Mouse (Mus musculus): ENCODE measurements at regions not wholly inside any gene's neighbourhood (a gene's known extent, or its start where the extent isn't known, plus 50 kb on each side); places are given as distances from the start of the nearest gene placed in this dataset.

- H3K4me2 ChIP-seq, result no peak overlapping the region
Observed at GRCm38 (mm10) chr19:23044510-23045464, 96.2 kb upstream of the Klf9 start.

GRCm38 (mm10) chr19:23051456-23051855 is 89.6 kb upstream of the Klf9 start:
- H3K27ac ChIP-seq, result no peak overlapping the region
- WGBS, result 89% methylated on average over 4 of the region's 4 CpGs
- H3K9me3 ChIP-seq, result no peaks in the 10 kb centered on the region
- H3K4me1 ChIP-seq (replicated peaks), result no peaks in the 10 kb centered on the region
- ATAC-seq (ENCODE audit: insufficient number of reproducible peaks, insufficient read depth, low FRiP score, low TSS enrichment, low read depth), result no peak
- no peak overlapping the region for H3K4me2 ChIP-seq
- no peak overlapping the region for H3K9ac ChIP-seq (replicated peaks)
- no peak overlapping the region for H3K4me3 ChIP-seq (replicated peaks)
- no peaks in the 10 kb centered on the region for H3K36me3 ChIP-seq
- H3K27me3 ChIP-seq, result no peaks in the 10 kb centered on the region

More at GRCm38 (mm10) chr19:23044510-23045464, 96.2 kb upstream of the Klf9 start:
- peaks cover 3% of the 10 kb centered on the region; the same call in 1 of the 2 replicates for H3K27me3 ChIP-seq
- no peak overlapping the region for H3K27ac ChIP-seq
- ATAC-seq (ENCODE audit: insufficient number of reproducible peaks, insufficient read depth, low FRiP score, low TSS enrichment, low read depth), result no peak
- H3K36me3 ChIP-seq, result no peaks in the 10 kb centered on the region
- no peaks in the 10 kb centered on the region for H3K4me1 ChIP-seq (replicated peaks)
- WGBS, result 69% methylated on average over 16 of the region's 16 CpGs
- no peak overlapping the region for H3K4me3 ChIP-seq (replicated peaks)
- H3K9ac ChIP-seq (replicated peaks), result no peak overlapping the region
- no peaks in the 10 kb centered on the region for H3K9me3 ChIP-seq

- no peak overlapping the region for H3K9ac ChIP-seq (replicated peaks)
- H3K27me3 ChIP-seq, result no peaks in the 10 kb centered on the region
- no peak overlapping the region for H3K4me3 ChIP-seq (replicated peaks)
- H3K36me3 ChIP-seq, result no peaks in the 10 kb centered on the region
- no peak overlapping the region for H3K4me2 ChIP-seq
- no peak for ATAC-seq (ENCODE audit: insufficient number of reproducible peaks, insufficient read depth, low FRiP score, low TSS enrichment, low read depth)
- 80% methylated on average over 4 of the region's 4 CpGs for WGBS
- H3K4me1 ChIP-seq (replicated peaks), result peaks cover 14% of the 10 kb centered on the region
- no peak overlapping the region for H3K27ac ChIP-seq
- H3K9me3 ChIP-seq, result no peaks in the 10 kb centered on the region
Observed at GRCm38 (mm10) chr19:23054440-23054839, 86.6 kb upstream of the Klf9 start.

GRCm38 (mm10) chr19:23055916-23056805 is 84.9 kb upstream of the Klf9 start:
- WGBS, result 84% methylated on average over 5 of the region's 5 CpGs
- ATAC-seq (ENCODE audit: insufficient number of reproducible peaks, insufficient read depth, low FRiP score, low TSS enrichment, low read depth), result no peak
- H3K9ac ChIP-seq (replicated peaks), result no peak overlapping the region
- H3K4me3 ChIP-seq (replicated peaks), result 0 out of 2 replicates have a peak overlapping the region, but pooled peaks have one; percentile 37
- no peaks in the 10 kb centered on the region for H3K36me3 ChIP-seq
- H3K4me2 ChIP-seq, result peak overlapping the region; percentile 67
- H3K9me3 ChIP-seq, result no peaks in the 10 kb centered on the region
- no peaks in the 10 kb centered on the region for H3K27me3 ChIP-seq
- H3K27ac ChIP-seq, result no peak overlapping the region
- peaks cover 14% of the 10 kb centered on the region for H3K4me1 ChIP-seq (replicated peaks)

- Histone ChIP-seq H3K4me3 (replicated peaks) (peak overlapping the region; percentile 37), H3K4me1 (replicated peaks) (peaks cover 14% of the 10 kb centered on the region), H3K9ac (replicated peaks) (peak overlapping the region; percentile 47), H3K27me3 (no peaks in the 10 kb centered on the region), H3K9me3 (no peaks in the 10 kb centered on the region), H3K36me3 (no peaks in the 10 kb centered on the region), H3K27ac (peak overlapping the region; percentile 56; the same call in 1 of the 2 replicates), H3K4me2 (peak overlapping the region; percentile 67)
- WGBS, result 2% methylated on average over 32 of the region's 32 CpGs
- peak; percentile 72 for ATAC-seq (ENCODE audit: insufficient number of reproducible peaks, insufficient read depth, low FRiP score, low TSS enrichment, low read depth)
Observed at GRCm38 (mm10) chr19:23056851-23057707, 83.9 kb upstream of the Klf9 start.

- peak overlapping the region; percentile 37 for H3K4me3 ChIP-seq (replicated peaks)
- WGBS, result 19% methylated on average over 11 of the region's 11 CpGs
- peak; percentile 45; the same call in 1 of the 2 replicates for ATAC-seq (ENCODE audit: insufficient number of reproducible peaks, insufficient read depth, low FRiP score, low TSS enrichment, low read depth)
- H3K9me3 ChIP-seq, result no peaks in the 10 kb centered on the region
- H3K9ac ChIP-seq (replicated peaks), result peak overlapping the region; percentile 47; the same call in 1 of the 2 replicates
- H3K4me2 ChIP-seq, result peak overlapping the region; percentile 67
- H3K36me3 ChIP-seq, result no peaks in the 10 kb centered on the region
- peak overlapping the region; percentile 53; the same call in 1 of the 2 replicates for H3K27ac ChIP-seq
- H3K4me1 ChIP-seq (replicated peaks), result peaks cover 14% of the 10 kb centered on the region
- H3K27me3 ChIP-seq, result no peaks in the 10 kb centered on the region
Observed at GRCm38 (mm10) chr19:23057739-23058501, 83.1 kb upstream of the Klf9 start.

GRCm38 (mm10) chr19:23058502-23058900 is 82.5 kb upstream of the Klf9 start:
- H3K9me3 ChIP-seq, result no peaks in the 10 kb centered on the region
- no peaks in the 10 kb centered on the region for H3K36me3 ChIP-seq
- WGBS, result 40% methylated on average over 4 of the region's 4 CpGs
- no peak overlapping the region for H3K4me3 ChIP-seq (replicated peaks)
- H3K4me1 ChIP-seq (replicated peaks), result peaks cover 14% of the 10 kb centered on the region
- H3K9ac ChIP-seq (replicated peaks), result no peak overlapping the region
- H3K4me2 ChIP-seq, result no peak overlapping the region
- ATAC-seq (ENCODE audit: insufficient number of reproducible peaks, insufficient read depth, low FRiP score, low TSS enrichment, low read depth), result no peak
- H3K27me3 ChIP-seq, result no peaks in the 10 kb centered on the region
- peak overlapping the region; percentile 53; the same call in 1 of the 2 replicates for H3K27ac ChIP-seq

GRCm38 (mm10) chr19:23061081-23061640 is 79.9 kb upstream of the Klf9 start:
- no peak overlapping the region for H3K27ac ChIP-seq
- no peaks in the 10 kb centered on the region for H3K9me3 ChIP-seq
- no peaks in the 10 kb centered on the region for H3K36me3 ChIP-seq
- no peak overlapping the region for H3K4me3 ChIP-seq (replicated peaks)
- H3K27me3 ChIP-seq, result no peaks in the 10 kb centered on the region
- ATAC-seq (ENCODE audit: insufficient number of reproducible peaks, insufficient read depth, low FRiP score, low TSS enrichment, low read depth), result no peak
- H3K9ac ChIP-seq (replicated peaks), result no peak overlapping the region
- H3K4me2 ChIP-seq, result no peak overlapping the region
- peaks cover 14% of the 10 kb centered on the region for H3K4me1 ChIP-seq (replicated peaks)
- 92% methylated on average over 9 of the region's 9 CpGs for WGBS

- Histone ChIP-seq H3K36me3 (no peaks in the 10 kb centered on the region), H3K9me3 (no peaks in the 10 kb centered on the region), H3K4me3 (replicated peaks) (no peak overlapping the region), H3K9ac (replicated peaks) (no peak overlapping the region), H3K27ac (no peak overlapping the region), H3K27me3 (no peaks in the 10 kb centered on the region), H3K4me2 (no peak overlapping the region), H3K4me1 (replicated peaks) (peaks cover 11% of the 10 kb centered on the region)
- ATAC-seq (ENCODE audit: insufficient number of reproducible peaks, insufficient read depth, low FRiP score, low TSS enrichment, low read depth), result no peak
- WGBS, result 84% methylated on average over 2 of the region's 2 CpGs
Observed at GRCm38 (mm10) chr19:23061906-23062305, 79.1 kb upstream of the Klf9 start.

- H3K4me2 ChIP-seq, result no peak overlapping the region
- WGBS, result 86% methylated on average over 5 of the region's 5 CpGs
- H3K27me3 ChIP-seq, result no peaks in the 10 kb centered on the region
- H3K4me3 ChIP-seq (replicated peaks), result no peak overlapping the region
- peaks cover 2% of the 10 kb centered on the region for H3K4me1 ChIP-seq (replicated peaks)
- no peaks in the 10 kb centered on the region for H3K9me3 ChIP-seq
- H3K9ac ChIP-seq (replicated peaks), result no peak overlapping the region
- no peak for ATAC-seq (ENCODE audit: insufficient number of reproducible peaks, insufficient read depth, low FRiP score, low TSS enrichment, low read depth)
- no peaks in the 10 kb centered on the region for H3K36me3 ChIP-seq
- H3K27ac ChIP-seq, result no peak overlapping the region
Observed at GRCm38 (mm10) chr19:23062851-23063250, 78.2 kb upstream of the Klf9 start.

All from limb, embryonic 12.5 days (tissue).